Mouse (Mus musculus) kidney, postnatal 36 days (tissue): Measurements from ENCODE around the gene Kcnn4.
A peak's percentile ranks its signal among the peaks of the same experiment; 100 is the strongest.

Source experiments
- DNase-seq, 2 experiments: peaks; one replicate each; pipeline ENCODE4 v3.0.0; 2021 to 2022; ENCODE audit warnings: mixed read lengths in 2 of 2

The Kcnn4 gene

DNA sequence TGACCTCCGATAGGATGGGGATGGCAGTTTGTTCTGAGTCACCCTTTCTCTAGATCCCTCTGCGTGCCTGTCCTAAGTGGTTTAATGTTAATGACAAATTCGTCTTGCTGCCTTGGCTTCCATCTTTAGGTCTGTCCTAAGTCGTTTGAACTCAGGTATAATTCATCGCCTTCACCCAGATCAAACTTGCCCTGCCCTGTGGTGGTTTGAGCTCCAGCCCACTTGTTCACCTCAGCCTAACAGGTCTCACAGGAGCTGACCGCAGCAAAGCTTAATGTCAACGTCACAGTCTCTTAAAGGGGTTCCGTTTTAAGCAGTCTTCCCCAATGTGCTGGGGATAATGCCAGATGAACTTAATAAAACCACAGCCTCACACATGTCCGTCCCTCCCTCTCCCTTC is 55.9 kb downstream of the Kcnn4 start:
- DNase-seq: no peak

DNA sequence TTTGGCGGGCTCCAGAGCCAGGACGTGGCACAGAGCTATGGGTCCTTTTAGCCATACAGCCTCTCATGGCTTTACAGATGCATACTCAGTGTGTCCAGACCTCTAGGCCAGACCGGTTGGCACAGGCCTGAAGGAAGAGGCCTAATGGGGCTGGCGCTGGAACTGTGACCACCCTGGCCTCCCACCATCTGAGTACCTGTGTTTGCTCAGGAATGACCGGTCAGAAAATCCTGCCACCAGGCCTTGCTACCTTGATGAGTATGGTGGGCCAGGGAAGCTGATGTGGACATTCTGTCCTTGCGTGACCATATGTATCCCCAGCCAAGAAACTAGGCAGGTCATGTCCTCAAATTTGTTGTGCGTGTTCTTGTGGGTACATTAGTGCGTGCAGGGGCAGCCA is 57.1 kb downstream of the Kcnn4 start:
- no peak for DNase-seq

DNA sequence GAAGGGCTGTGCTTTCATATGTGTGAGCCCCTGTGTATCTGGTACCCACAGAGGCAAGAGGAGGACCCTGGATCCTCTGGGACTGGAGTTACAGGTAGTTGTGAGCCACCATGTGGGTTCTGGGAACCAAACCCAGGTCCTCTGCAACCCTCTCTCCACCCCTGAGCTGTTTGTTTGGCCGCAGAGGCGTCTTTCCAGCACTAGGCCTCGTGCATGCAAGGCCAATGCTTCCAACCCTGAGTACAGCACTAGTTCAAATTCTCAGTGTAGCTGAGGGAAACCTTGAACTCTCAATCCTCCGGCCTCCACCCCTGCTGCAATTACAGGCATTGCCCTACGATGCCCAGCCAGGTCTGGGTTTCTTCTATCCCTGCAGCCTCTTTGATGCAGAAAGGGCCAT is 58.7 kb downstream of the Kcnn4 start:
- DNase-seq: no peak

DNA sequence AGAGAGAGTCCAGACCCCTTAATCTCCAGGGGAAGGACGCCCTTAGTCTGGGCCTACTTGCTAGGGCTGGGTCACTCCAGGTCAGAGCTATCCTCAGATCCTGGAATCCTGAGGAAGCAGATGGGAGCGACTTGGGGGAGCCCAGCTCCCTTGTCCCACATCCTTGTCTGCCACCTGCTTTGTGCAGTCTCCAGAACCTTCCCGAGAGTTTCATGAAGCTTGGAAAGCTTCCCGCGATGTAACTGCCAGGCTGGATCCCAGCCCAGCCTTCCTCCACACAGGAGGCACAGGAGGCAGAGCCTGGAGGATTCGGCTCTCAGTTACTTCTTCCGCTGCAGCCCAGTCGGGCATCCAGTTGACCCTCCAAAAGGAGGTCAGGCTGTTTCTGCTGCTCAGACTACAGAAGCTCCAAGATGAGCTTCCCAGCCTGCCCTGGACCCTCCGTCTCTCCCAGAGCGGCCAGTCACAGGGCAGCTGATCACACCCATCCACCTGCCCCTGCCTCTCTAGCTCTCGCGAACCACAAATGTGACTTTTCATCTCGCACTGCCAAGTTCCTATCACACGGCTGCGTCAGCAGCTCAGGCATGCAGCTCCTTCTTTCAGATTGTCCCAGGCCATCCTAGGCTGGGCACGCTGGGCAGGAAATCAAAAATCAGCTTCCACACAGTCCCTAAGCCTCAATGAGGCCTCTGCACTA is 59.5 kb downstream of the Kcnn4 start:
- DNase-seq: peak in 1 of 2 experiments; percentile 22

DNA sequence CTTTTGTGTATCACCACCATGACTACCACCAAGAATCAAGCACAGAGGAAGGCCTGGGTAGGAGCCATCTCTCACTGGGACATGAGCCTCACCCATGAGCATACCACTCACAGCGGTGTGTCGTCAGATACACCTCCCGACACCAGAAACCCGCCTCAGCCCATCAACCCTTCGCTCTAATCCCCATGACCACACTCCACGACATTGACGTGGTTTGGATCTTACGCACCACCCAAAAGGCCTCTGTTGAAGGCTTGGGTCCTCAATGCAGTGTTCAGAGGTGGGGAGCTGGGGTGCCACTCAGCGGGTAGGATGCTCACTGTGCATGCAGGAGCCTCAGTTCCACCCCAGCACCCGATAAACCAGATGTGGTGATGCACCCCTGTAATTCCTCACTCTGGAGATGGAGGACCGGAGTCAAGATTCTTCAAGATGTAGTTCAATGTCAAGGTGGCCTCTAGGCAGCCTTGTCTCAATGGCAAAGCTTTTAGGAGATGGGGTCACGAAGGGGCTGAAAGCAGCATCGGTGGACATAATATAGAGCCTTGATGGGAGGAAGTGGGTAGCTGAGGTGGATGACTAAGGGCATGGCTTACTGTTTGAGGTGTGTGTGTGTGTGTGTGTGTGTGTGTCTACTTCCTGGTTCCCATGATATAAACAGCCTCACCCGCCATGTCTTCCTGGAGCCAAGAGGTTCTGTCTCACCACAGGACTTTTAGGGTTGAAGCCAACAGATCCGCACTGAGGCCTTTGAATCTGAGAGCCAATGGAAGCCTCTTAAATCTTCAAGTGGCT is 60.7 kb downstream of the Kcnn4 start:
- no peak for DNase-seq

DNA sequence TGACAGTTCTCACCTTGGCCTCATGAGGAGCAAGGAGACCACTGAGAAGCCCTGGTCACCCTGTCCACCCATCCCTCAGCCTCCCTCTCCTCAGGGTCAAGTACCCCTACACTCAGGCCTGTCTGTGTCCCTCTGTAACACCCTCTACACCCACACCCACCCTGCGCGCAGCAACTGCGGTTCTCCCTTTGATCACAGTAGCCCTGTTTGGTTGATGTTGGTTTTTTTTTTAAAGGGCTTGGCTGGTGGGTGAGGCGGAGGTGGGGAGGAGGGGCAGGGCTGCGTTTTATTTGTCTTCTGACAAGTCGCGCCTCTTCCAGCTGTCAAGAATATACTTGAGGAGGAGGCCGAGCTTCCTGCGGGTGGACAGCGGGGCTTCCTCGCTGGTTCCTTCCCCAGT is 61.6 kb downstream of the Kcnn4 start:
- DNase-seq: no peak

DNA sequence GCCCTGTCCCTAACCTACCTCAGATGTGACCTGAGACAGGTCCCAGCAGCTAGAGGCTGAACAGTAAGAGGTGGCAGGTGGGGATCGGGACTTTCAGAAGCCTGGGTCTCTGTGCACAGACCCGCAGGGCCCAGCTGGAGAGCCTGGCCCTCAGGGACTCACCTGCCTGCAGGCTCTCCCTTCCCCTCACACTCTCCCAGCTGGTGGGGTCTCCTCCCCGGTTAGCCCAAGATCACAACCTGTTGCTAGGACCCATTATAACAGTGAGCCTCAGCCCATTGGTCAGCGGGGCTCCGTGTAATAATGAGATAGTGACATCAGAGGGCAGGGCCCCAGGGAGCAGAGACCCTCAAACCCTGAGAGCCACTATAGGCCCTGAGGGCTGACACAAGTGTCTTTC is 65.2 kb downstream of the Kcnn4 start:
- DNase-seq: no peak
